Mouse (Mus musculus) midbrain, postnatal 0 days (tissue): ENCODE measurements at regions not wholly inside any gene's neighbourhood (a gene's known extent, or its start where the extent isn't known, plus 50 kb on each side); places are given as distances from the start of the nearest gene placed in this dataset.
A peak's percentile ranks its signal among the peaks of the same experiment; 100 is the strongest.

Experiments
- ATAC-seq: fragments of 200-750 bp; cut with Nextera tagmentation; 2 replicates; pipeline ENCODE4 v1.8.0; 2017; ENCODE audit warnings: moderate number of reproducible peaks, mild to moderate bottlenecking, moderate TSS enrichment, moderate library complexity; ENCODE audit not compliant: low FRiP score
- DNase-seq: peaks from one replicate; pipeline ENCODE4 v3.0.0-alpha.2; 2015; ENCODE audit warnings: low spot score
- H3K27ac ChIP-seq: fragments of 300-500 bp; sonication (generic); 2 replicates; pipeline ENCODE4 v1.5.1; 2014; ENCODE audit warnings: low read depth, mild to moderate bottlenecking, low read length, mixed read lengths
- H3K27me3 ChIP-seq: fragments of 300-500 bp; sonication (generic); 2 replicates; pipeline ENCODE4 v1.6.1; 2014; ENCODE audit warnings: low read length, control low read depth, mixed read lengths; ENCODE audit not compliant: insufficient read depth
- H3K36me3 ChIP-seq: fragments of 300-500 bp; sonication (generic); 2 replicates; pipeline ENCODE4 v1.6.1; 2014; ENCODE audit warnings: low read length, control low read depth, mixed read lengths; ENCODE audit not compliant: insufficient read depth
- H3K4me1 ChIP-seq: fragments of 300-500 bp; sonication (generic); 2 replicates; pipeline ENCODE4 v1.6.1; 2014; ENCODE audit warnings: mild to moderate bottlenecking, control low read depth, antibody characterized with exemption, low read length, mixed read lengths; ENCODE audit not compliant: insufficient read depth
- H3K4me2 ChIP-seq: fragments of 300-500 bp; sonication (generic); 2 replicates; pipeline ENCODE4 v1.6.1; 2014; ENCODE audit warnings: low read depth, mild to moderate bottlenecking, low read length, mixed read lengths; ENCODE audit not compliant: poor library complexity, severe bottlenecking
- H3K4me3 ChIP-seq: fragments of 300-500 bp; sonication (generic); 2 replicates; pipeline ENCODE4 v1.5.1; 2014; ENCODE audit warnings: low read depth, mild to moderate bottlenecking, low read length, moderate library complexity
- H3K9ac ChIP-seq: fragments of 300-500 bp; sonication (generic); replicated peaks from 2 replicates; pipeline ENCODE4 v1.6.1; 2014; ENCODE audit warnings: mild to moderate bottlenecking, low read length, moderate library complexity, mixed read lengths; ENCODE audit not compliant: poor library complexity, severe bottlenecking
- H3K9me3 ChIP-seq: fragments of 300-500 bp; sonication (generic); 2 replicates; pipeline ENCODE4 v1.6.1; 2016; ENCODE audit warnings: low read length, control low read depth
- CTCF ChIP-seq: IDR thresholded peaks from 2 replicates; pipeline ENCODE4 v1.5.1; 2016; ENCODE audit warnings: antibody characterized with exemption, mild to moderate bottlenecking
- WGBS: fragments of 180-500 bp; shearing (Covaris S2); extraction: QIAGEN DNeasy Blood & Tissue Kit; methylation state at CpG from one replicate; pipeline ENCODE4 v1.1.7; 2014; 5-methylcytosine and 5-hydroxymethylcytosine counted together

- H3K9ac ChIP-seq = no peak overlapping the region
- H3K4me2 ChIP-seq = no peak overlapping the region
- no peaks in the 10 kb centered on the region for H3K9me3 ChIP-seq
- no peak overlapping the region for H3K27ac ChIP-seq
- ATAC-seq (peak; percentile 38; the same call in 1 of the 2 replicates), DNase-seq (no peak)
- H3K27me3 ChIP-seq = no peaks in the 10 kb centered on the region
- H3K4me1 ChIP-seq = no peaks in the 10 kb centered on the region; the same call in 1 of the 2 replicates
- H3K4me3 ChIP-seq = no peak overlapping the region
- H3K36me3 ChIP-seq = no peaks in the 10 kb centered on the region
- peak; percentile 27; the same call in 1 of the 2 replicates for TF ChIP-seq CTCF
- 7% methylated on average over 1 of the region's 1 CpGs for WGBS
Observed at GRCm38 (mm10) chr1:90440638-90441037, 162.1 kb upstream of the Cops8 start.

- ATAC-seq = no peak
- Histone ChIP-seq H3K4me1 (no peaks in the 10 kb centered on the region; the same call in 1 of the 2 replicates), H3K9me3 (no peaks in the 10 kb centered on the region), H3K27me3 (no peaks in the 10 kb centered on the region), H3K27ac (no peak overlapping the region), H3K36me3 (no peaks in the 10 kb centered on the region), H3K9ac (no peak overlapping the region), H3K4me2 (no peak overlapping the region), H3K4me3 (no peak overlapping the region)
- WGBS = 24% methylated on average over 10 of the region's 10 CpGs
- DNase-seq = no peak
- TF ChIP-seq CTCF = no peak
Observed at GRCm38 (mm10) chr1:90441134-90441868, 161.5 kb upstream of the Cops8 start.

- no peaks in the 10 kb centered on the region for H3K27me3 ChIP-seq
- TF ChIP-seq CTCF = no peak
- H3K9ac ChIP-seq = no peak overlapping the region
- H3K27ac ChIP-seq = no peak overlapping the region
- no peaks in the 10 kb centered on the region; the same call in 1 of the 2 replicates for H3K4me1 ChIP-seq
- ATAC-seq (no peak), DNase-seq (no peak)
- H3K9me3 ChIP-seq = no peaks in the 10 kb centered on the region
- no peak overlapping the region for H3K4me2 ChIP-seq
- 72% methylated on average over 19 of the region's 19 CpGs for WGBS
- no peaks in the 10 kb centered on the region for H3K36me3 ChIP-seq
- H3K4me3 ChIP-seq = no peak overlapping the region
Observed at GRCm38 (mm10) chr1:90442250-90443240, 160.2 kb upstream of the Cops8 start.

GRCm38 (mm10) chr1:90449571-90450226 is 153.1 kb upstream of the Cops8 start:
- no peak for TF ChIP-seq CTCF
- Histone ChIP-seq H3K9me3 (no peaks in the 10 kb centered on the region), H3K9ac (no peak overlapping the region), H3K4me2 (no peak overlapping the region), H3K27me3 (no peaks in the 10 kb centered on the region), H3K36me3 (no peaks in the 10 kb centered on the region), H3K4me1 (no peaks in the 10 kb centered on the region), H3K4me3 (no peak overlapping the region), H3K27ac (no peak overlapping the region)
- ATAC-seq (no peak), DNase-seq (no peak)
- WGBS = 21% methylated on average over 7 of the region's 7 CpGs

- DNase-seq (no peak), ATAC-seq (no peak)
- Histone ChIP-seq H3K36me3 (no peaks in the 10 kb centered on the region), H3K4me1 (no peaks in the 10 kb centered on the region), H3K9me3 (no peaks in the 10 kb centered on the region), H3K4me2 (no peak overlapping the region), H3K27ac (no peak overlapping the region), H3K4me3 (no peak overlapping the region), H3K27me3 (no peaks in the 10 kb centered on the region), H3K9ac (no peak overlapping the region)
- TF ChIP-seq CTCF = no peak
- WGBS = 81% methylated on average over 6 of the region's 6 CpGs
Observed at GRCm38 (mm10) chr1:90451942-90452557, 150.7 kb upstream of the Cops8 start.
